Mouse (Mus musculus) lung, postnatal 0 days (tissue): ENCODE measurements around the gene Tcf7l2.

ENCODE experiments used
- CTCF ChIP-seq: IDR thresholded peaks from 2 replicates; pipeline ENCODE4 v1.5.1; 2016; ENCODE audit warnings: antibody characterized with exemption, mild to moderate bottlenecking
- EP300 ChIP-seq: IDR thresholded peaks from 2 replicates; pipeline ENCODE4 v1.6.1; 2016; ENCODE audit warnings: antibody characterized with exemption, mild to moderate bottlenecking, control low read depth

DNA sequence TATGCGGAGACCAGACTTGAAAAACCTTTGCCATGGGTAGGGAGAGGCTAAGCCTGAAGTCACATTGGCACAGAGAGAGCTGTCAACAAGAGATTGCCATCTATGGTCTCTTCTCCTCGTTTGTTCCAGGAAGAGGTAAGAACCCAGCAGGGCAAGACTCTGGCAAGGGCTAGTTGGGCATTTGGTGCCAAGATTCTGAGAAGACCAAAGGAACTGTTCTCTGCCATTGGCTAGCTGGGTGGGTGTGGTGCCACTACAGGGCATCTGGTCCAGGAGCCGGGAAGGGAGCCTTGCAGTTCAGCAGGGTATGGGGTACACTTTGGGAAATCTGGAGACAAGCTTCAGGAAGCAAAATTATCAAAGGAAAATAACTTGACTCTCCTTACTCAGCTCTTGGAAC lies 213.5 kb downstream of the Tcf7l2 start:
- TF ChIP-seq CTCF (no peak), EP300 (no peak)
